Mouse (Mus musculus) liver, adult 2 months (tissue): ENCODE measurements around the gene Mrps18b.

ENCODE experiments used
- CTCF ChIP-seq: fragments of 200-500 bp; IDR thresholded peaks from 2 replicates; pipeline ENCODE4 v1.5.1; 2011; ENCODE audit warnings: low read depth, low read length, control low read depth
- POLR2A ChIP-seq: fragments of 200-500 bp; IDR thresholded peaks from 2 replicates; pipeline ENCODE4 v1.6.1; 2011; ENCODE audit warnings: low read length, control low read depth; ENCODE audit not compliant: insufficient read depth; ENCODE audit errors: extremely low read depth

GRCm38 (mm10) chr17:35864832-35865353 lies 51.3 kb downstream of the Mrps18b start:
- TF ChIP-seq CTCF, result no peak
- no peak for TF ChIP-seq POLR2A
